Mouse (Mus musculus): ENCODE measurements around the gene Ndufb8. TPM values are rescaled to one million over a fixed set of nuclear protein-coding genes. Genes with fewer than 3 reads are reported as not detected.

The Ndufb8 gene
- polyA plus RNA-seq, 1 experiment: 609 TPM

DNA sequence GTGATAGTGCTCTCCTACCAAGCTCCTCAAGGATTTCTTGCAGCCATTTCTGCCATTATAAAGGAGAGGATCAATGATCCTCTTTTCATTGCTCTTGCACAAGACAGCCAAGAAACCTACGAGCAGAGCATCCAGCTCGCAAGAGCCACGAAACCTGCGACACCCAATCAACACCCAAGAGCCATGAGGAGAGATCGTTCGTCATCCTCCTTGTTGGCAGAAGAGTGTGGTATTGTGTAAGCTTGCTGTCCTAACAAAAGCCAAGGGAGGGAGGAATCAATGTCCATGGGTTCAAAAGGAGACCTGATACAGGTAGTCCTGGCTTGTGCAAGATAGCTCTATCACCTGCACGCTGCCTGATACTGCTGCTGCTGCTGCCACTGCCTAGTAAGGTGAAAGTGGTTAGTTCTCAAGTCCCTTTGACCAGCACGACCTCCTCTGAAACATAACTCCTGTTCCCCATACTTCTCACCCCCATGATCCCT is 12.5 kb downstream of the Ndufb8 start:
- DNase-seq (ENCODE audit: low read depth, low spot score): no peak
- WGBS: 86% methylated on average over 8 of the region's 8 CpGs

DNA sequence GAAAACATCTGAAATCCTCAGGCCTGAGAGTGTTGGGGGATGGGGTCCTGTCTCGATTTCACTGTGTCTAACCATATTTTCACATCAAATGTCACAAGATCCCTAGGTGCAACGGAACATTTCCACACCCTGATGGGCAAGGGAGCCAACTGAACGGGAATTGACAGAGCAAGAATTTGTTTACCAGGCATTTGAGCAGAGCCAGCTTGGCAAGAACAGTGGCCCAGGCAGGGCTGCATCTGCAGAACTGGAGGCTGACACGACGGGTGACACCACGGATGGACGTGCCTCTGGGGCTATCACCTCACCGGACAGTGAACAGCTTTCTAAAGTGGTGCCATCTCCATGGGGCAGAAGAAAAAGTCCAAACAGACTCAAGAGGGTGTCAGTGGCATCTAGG is 17.8 kb downstream of the Ndufb8 start:
- DNase-seq (ENCODE audit: low read depth, low spot score): no peak
- WGBS: 78% methylated on average over 8 of the region's 8 CpGs

- whole genome bisulfite sequencing: 35% methylated on average over 3 of the region's 3 CpGs
- DNase-seq (ENCODE audit: low read depth, low spot score): no peak
Measured at GRCm38 (mm10) chr19:44535376-44535775, 19.9 kb downstream of the Ndufb8 start.

DNA sequence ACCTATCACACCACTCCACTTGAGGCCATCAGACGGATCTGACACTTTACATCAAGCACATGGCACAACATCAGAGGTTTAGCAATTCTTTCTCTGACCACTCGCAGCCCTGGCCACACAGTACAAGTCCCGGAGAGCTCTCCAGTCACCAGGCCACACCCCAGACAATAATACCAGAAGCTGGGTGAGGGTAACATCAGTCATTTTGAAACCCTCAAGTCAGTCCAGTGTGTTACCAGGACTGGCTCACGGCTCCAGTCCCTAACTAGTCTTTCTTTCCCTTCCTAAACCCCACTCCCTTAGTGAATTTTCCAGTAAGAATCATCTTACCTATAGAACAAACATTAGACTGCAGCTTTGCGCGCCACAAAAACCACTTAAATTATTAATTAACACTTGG is 25.2 kb downstream of the Ndufb8 start:
- no peak for DNase-seq (ENCODE audit: low read depth, low spot score)
- 84% methylated on average over 6 of the region's 6 CpGs for WGBS

- no peak for DNase-seq (ENCODE audit: low read depth, low spot score)
- WGBS: 67% methylated on average over 9 of the region's 9 CpGs
Measured at GRCm38 (mm10) chr19:44525551-44526205, 29.6 kb downstream of the Ndufb8 start.

DNA sequence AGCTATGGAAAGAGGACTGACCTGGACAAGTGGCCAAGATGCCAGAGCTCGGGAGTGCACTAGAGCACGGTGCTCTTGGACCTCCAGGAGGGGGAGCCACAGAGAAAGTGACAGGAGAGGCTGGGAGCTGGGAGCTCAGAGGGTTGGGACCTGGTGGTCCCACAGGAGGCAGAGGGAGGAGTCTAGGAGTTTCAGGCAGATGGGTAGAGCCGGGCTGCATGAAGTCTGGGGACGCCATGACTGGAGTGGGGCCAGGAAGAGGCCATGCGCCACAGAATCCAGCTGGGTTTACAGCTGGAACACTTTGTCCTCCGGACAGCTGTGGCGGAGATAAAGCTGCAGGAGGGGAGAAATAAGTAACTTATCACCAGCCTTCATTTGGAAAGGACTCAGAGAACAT is 36.1 kb downstream of the Ndufb8 start:
- 16% methylated on average over 7 of the region's 7 CpGs for WGBS
- no peak for DNase-seq (ENCODE audit: low read depth, low spot score)

DNA sequence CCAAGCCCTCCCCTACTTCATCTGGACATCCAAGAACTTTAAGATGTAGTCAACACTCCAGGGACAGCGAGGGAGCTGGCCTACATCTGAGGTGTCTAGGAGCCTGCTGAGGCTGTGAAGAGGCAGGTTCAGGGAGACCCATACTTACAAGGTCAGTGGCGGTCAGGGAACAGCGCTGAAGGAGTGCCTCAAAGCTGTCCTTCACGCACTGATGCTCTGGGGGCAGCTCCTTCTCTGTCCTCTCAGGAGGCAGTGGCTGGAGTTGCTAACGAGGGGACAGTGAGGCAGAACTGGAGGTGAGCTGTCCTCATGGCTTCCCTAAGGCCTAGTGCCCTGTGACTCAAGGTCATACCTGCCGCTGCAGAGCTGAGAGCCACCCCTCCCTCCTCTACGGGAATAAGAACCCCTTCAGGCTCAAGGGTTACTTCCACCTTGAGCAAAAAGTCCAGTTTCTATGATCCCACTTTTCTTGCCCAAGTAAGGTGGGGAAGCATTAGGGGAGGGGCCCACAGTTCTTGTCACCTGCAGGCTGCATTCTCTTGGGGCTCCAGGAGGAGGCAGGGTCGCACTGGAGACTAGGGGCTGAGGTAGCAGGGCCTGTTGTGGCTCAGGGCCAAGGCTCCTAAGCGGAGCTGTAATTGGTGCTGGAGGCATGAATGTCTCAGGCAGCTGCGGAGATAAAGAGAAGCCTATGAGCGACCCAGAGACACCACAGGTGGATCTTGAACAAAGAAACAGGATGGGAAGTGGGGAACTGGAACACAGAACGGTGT is 37.1 kb downstream of the Ndufb8 start:
- DNase-seq (ENCODE audit: low read depth, low spot score): no peak
- WGBS: 71% methylated on average over 12 of the region's 12 CpGs

- 65% methylated on average over 6 of the region's 6 CpGs for WGBS
- DNase-seq (ENCODE audit: low read depth, low spot score): no peak
Measured at GRCm38 (mm10) chr19:44515769-44516168, 39.5 kb downstream of the Ndufb8 start.

GRCm38 (mm10) chr19:44514521-44515451 is 40.5 kb downstream of the Ndufb8 start:
- no peak for DNase-seq (ENCODE audit: low read depth, low spot score)
- 52% methylated on average over 14 of the region's 14 CpGs for WGBS

GRCm38 (mm10) chr19:44513921-44514482 is 41.2 kb downstream of the Ndufb8 start:
- 49% methylated on average over 7 of the region's 7 CpGs for WGBS
- DNase-seq (ENCODE audit: low read depth, low spot score): no peak

- 54% methylated on average over 11 of the region's 11 CpGs for WGBS
- no peak for DNase-seq (ENCODE audit: low read depth, low spot score)
Measured at GRCm38 (mm10) chr19:44513054-44513833, 42.0 kb downstream of the Ndufb8 start.

- WGBS: 60% methylated on average over 5 of the region's 5 CpGs
- DNase-seq (ENCODE audit: low read depth, low spot score): no peak
Measured at GRCm38 (mm10) chr19:44512601-44513000, 42.6 kb downstream of the Ndufb8 start.

- WGBS: 3% methylated on average over 66 of the region's 66 CpGs
- DNase-seq (ENCODE audit: low read depth, low spot score): no peak
Measured at GRCm38 (mm10) chr19:44511451-44512231, 43.6 kb downstream of the Ndufb8 start.

DNA sequence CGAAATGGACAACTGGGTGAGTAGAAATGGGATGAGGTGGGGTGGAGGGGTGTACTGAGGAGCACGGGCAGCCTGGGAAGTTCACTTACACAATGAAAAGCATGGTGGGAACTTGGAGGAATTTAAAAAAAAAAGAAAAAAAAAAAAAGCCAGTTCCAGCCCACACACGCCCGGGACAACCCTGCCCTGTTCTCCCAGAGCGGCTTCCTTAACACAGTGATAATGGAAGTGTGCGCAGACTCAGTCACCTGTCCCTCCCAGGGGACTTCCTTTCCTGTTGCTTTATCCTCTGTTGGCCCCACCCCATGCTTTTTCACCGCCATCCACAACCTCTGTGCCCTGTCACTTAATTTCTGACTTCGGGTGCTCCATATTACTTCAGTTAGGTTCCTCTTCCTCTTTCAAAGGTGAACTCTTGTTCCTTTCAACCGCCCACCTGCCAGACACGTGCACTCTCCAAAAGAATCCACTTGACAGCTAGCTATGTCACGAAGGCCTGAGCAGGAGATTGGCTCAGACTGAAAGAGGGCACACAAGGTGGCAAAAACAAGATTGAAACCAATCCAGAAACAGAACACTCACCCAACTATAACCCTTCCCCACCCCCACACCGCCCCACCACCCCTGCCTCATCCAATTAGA is 44.6 kb downstream of the Ndufb8 start:
- no peak for DNase-seq (ENCODE audit: low read depth, low spot score)
- 11% methylated on average over 12 of the region's 12 CpGs for WGBS

- DNase-seq (ENCODE audit: low read depth, low spot score): no peak
Measured at GRCm38 (mm10) chr19:44502741-44503140, 52.5 kb downstream of the Ndufb8 start.

DNA sequence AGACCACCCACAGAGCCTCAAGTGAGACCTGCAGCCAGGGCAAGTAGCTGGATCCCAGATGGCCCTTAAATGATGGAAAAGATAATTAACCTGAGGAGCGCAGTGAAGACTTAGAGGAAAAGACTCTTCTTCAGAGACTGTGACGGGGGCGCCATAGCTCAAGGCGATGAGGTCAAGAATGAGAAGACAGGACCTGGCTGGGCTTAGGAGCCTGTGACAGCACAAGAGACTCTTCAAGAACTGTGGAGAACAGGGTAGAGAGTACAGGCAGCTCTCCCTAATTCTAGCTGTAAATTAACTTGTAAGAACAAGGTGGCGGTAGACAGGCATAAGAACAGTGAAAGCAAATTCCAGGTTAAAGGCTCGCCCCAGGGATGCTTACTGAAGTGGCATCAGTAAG is 53.3 kb downstream of the Ndufb8 start:
- DNase-seq (ENCODE audit: low read depth, low spot score): no peak
- 87% methylated on average over 6 of the region's 6 CpGs for WGBS

More at GRCm38 (mm10) chr19:44502741-44503140, 52.5 kb downstream of the Ndufb8 start:
- WGBS: 70% methylated on average over 4 of the region's 4 CpGs

- peak; percentile 54 for DNase-seq (ENCODE audit: low read depth, low spot score)
- 14% methylated on average over 5 of the region's 5 CpGs for WGBS
Measured at GRCm38 (mm10) chr19:44500240-44500639, 55.0 kb downstream of the Ndufb8 start.

- DNase-seq (ENCODE audit: low read depth, low spot score): no peak
- WGBS: 19% methylated on average over 6 of the region's 6 CpGs
Measured at GRCm38 (mm10) chr19:44498936-44499335, 56.3 kb downstream of the Ndufb8 start.
